Mouse (Mus musculus): ENCODE measurements around the gene Atxn2l.

- TF ChIP-seq POLR2A (IDR thresholded peaks at IDR 0.05; ENCODE audit: low read depth, low read length) (no peak), CTCF (IDR thresholded peaks at IDR 0.05; ENCODE audit: extremely low read depth, insufficient read depth, insufficient read length, insufficient replicate concordance) (no peak)
Measured at GRCm38 (mm10) chr7:126445104-126445815, 58.0 kb downstream of the Atxn2l start.

Measured in spleen, adult 2 months (tissue).